Mouse (Mus musculus): ENCODE data around the gene Slc26a10. TPM values are rescaled to one million over a fixed set of nuclear protein-coding genes. Genes with fewer than 3 reads are reported as not detected.
A peak's percentile ranks its signal among the peaks of the same experiment; 100 is the strongest.

Slc26a10 gene
- total and polyA plus RNA-seq, 3 experiments: 0.94 to 8.4 (median 0.98) TPM

DNA sequence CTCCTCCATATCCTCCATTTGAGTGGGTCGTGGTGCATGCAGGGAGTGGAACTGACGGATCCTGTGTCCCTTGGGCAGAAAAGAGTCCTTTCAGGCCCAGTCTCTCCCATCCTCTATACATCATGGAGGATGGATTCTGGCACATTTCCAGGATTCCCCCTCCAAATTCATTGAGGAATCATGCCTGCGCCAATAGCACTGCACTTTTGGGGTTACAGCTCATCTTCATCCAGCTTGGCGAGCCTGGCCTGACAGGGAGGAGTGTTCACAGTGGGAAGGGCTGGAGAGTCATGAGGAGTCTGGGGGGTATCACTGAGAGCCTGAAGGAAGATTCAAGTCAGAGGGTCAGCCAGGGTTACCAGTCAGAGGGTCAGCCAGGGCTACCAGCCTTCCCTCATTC is 2.2 kb upstream of the Slc26a10 start:
- H3K4me1 ChIP-seq (ENCODE audit: insufficient read depth, low read depth, low read length): peaks cover 93% of the 10 kb centered on the region
- H3K27me3 ChIP-seq (ENCODE audit: insufficient read depth, low read length): peaks cover 11% of the 10 kb centered on the region; the same call in 1 of the 2 replicates
- ATAC-seq (ENCODE audit: extremely low read depth, insufficient number of reproducible peaks, low FRiP score, poor library complexity, severe bottlenecking) (no peak), DNase-seq (ENCODE audit: low spot score) (no peak)
- no peak for TF ChIP-seq POLR2AphosphoS5 (IDR thresholded peaks at IDR 0.05; ENCODE audit: insufficient replicate concordance, low read depth, low read length)
- no peak for TF ChIP-seq CTCF (IDR thresholded peaks at IDR 0.05; ENCODE audit: low read depth, low read length)
- TF ChIP-seq GATA2 (IDR thresholded peaks at IDR 0.05; ENCODE audit: borderline replicate concordance, low read depth, low read length): no peak
- no peak for TF ChIP-seq TAL1 (conservative IDR thresholded peaks at IDR 0.05; ENCODE audit: low read depth, low read length)
- no peak for TF ChIP-seq GATA1 (IDR thresholded peaks at IDR 0.05; ENCODE audit: borderline replicate concordance, low read length)
- peaks cover 64% of the 10 kb centered on the region for H3K36me3 ChIP-seq (replicated peaks)
- no peak overlapping the region for H3K4me3 ChIP-seq (ENCODE audit: low read depth, low read length)
- H3K9me3 ChIP-seq (replicated peaks): peaks cover 13% of the 10 kb centered on the region

DNA sequence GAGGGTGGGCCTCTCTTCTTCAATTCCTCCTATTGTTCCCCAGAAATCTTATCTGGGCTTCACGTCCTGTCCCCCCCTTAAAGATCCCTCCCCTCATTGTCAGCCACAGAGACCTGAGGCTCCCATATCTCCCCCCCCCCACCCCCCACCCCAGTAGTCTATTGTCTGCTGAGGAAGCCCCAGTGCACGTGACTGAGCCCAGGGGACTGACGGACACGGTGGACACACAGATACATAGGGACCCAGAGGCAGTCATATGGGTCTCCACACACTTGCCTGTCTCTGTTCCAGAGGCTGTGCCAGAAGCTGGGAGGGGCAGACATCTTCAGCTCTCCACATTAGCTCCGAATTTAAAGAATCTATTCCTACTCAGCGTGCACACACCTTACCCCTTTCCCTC is 1.1 kb upstream of the Slc26a10 start:
- Histone ChIP-seq H3K4me3 (ENCODE audit: low read depth, low read length) (no peak overlapping the region), H3K27me3 (ENCODE audit: insufficient read depth, low read length) (peaks cover 11% of the 10 kb centered on the region; the same call in 1 of the 2 replicates), H3K4me1 (ENCODE audit: insufficient read depth, low read depth, low read length) (peaks cover 93% of the 10 kb centered on the region), H3K36me3 (replicated peaks) (peaks cover 53% of the 10 kb centered on the region), H3K9me3 (replicated peaks) (peaks cover 8% of the 10 kb centered on the region)
- no peak for DNase-seq (ENCODE audit: low spot score)
- ATAC-seq (ENCODE audit: extremely low read depth, insufficient number of reproducible peaks, low FRiP score, poor library complexity, severe bottlenecking): no peak
- TF ChIP-seq GATA1 (IDR thresholded peaks at IDR 0.05; ENCODE audit: borderline replicate concordance, low read length) (no peak), TAL1 (conservative IDR thresholded peaks at IDR 0.05; ENCODE audit: low read depth, low read length) (no peak), POLR2AphosphoS5 (IDR thresholded peaks at IDR 0.05; ENCODE audit: insufficient replicate concordance, low read depth, low read length) (no peak), CTCF (IDR thresholded peaks at IDR 0.05; ENCODE audit: low read depth, low read length) (no peak), GATA2 (IDR thresholded peaks at IDR 0.05; ENCODE audit: borderline replicate concordance, low read depth, low read length) (no peak)

DNA sequence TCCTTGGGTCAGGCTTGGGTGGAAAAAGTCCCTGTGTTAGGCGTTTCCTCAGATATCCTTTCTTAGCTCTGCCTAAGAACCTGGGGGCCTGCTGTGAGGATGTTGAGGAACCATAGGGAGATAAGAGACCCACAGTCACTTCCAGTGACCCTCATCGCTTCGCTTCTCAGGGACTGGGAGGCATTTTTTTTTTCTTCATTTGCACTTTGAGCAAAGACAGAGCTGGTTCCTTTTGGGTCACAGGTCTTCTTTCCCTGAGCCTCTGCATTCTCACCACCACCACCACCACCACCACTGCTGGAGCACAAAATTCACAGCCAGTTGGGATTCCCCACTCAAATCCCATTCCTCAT is 226 bp upstream of the Slc26a10 start:
- peaks cover 7% of the 10 kb centered on the region for H3K9me3 ChIP-seq (replicated peaks)
- no peak overlapping the region; the same call in 1 of the 2 replicates for H3K4me3 ChIP-seq (ENCODE audit: low read depth, low read length)
- peaks cover 94% of the 10 kb centered on the region for H3K4me1 ChIP-seq (ENCODE audit: insufficient read depth, low read depth, low read length)
- no peak for DNase-seq (ENCODE audit: low spot score)
- H3K27me3 ChIP-seq (ENCODE audit: insufficient read depth, low read length): peaks cover 11% of the 10 kb centered on the region; the same call in 1 of the 2 replicates
- ATAC-seq (ENCODE audit: extremely low read depth, insufficient number of reproducible peaks, low FRiP score, poor library complexity, severe bottlenecking): no peak
- peaks cover 45% of the 10 kb centered on the region for H3K36me3 ChIP-seq (replicated peaks)
- TF ChIP-seq TAL1 (conservative IDR thresholded peaks at IDR 0.05; ENCODE audit: low read depth, low read length) (no peak), GATA2 (IDR thresholded peaks at IDR 0.05; ENCODE audit: borderline replicate concordance, low read depth, low read length) (no peak), CTCF (IDR thresholded peaks at IDR 0.05; ENCODE audit: low read depth, low read length) (no peak), POLR2AphosphoS5 (IDR thresholded peaks at IDR 0.05; ENCODE audit: insufficient replicate concordance, low read depth, low read length) (no peak), GATA1 (IDR thresholded peaks at IDR 0.05; ENCODE audit: borderline replicate concordance, low read length) (no peak)

DNA sequence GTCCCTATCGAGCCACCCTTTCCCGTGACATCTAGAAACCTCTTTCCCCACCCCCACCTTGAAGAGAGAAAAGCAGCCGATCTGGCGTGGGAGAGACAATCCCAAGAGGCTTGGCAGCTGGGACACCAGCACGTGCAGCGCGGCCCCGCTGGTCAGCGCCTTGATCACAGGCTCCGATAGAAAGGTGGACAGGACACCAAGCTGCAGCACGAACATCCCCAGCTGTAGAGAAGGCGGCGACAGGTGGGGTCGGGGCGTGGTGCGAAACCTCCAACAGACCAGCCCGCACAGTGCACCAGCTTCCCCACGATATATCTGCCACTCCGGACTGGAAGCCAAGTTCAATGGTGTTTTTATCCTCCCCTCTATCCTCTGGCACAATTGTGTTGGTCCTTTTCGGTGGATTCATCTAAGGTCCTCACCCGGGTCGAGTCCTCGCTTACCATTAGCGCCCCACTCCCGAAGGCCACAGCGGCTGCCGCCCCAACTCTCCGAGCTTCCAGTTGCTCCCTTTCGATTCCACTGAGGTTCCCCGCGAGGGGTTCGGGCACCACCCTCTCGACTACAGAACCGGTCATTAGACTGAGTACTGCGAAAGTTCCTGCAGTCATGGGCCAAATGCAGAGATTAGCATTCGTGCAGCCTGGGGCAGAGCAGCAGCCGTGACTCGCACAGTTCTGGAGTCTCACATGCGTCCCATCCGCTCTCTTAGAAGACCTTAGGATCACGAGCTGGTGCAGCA is 2.0 kb downstream of the Slc26a10 start:
- peaks cover 91% of the 10 kb centered on the region for H3K4me1 ChIP-seq (ENCODE audit: insufficient read depth, low read depth, low read length)
- H3K27me3 ChIP-seq (ENCODE audit: insufficient read depth, low read length): peaks cover 11% of the 10 kb centered on the region; the same call in 1 of the 2 replicates
- no peak for DNase-seq (ENCODE audit: low spot score)
- no peak for TF ChIP-seq POLR2AphosphoS5 (IDR thresholded peaks at IDR 0.05; ENCODE audit: insufficient replicate concordance, low read depth, low read length)
- no peak for TF ChIP-seq TAL1 (conservative IDR thresholded peaks at IDR 0.05; ENCODE audit: low read depth, low read length)
- TF ChIP-seq GATA2 (IDR thresholded peaks at IDR 0.05; ENCODE audit: borderline replicate concordance, low read depth, low read length): no peak
- TF ChIP-seq GATA1 (IDR thresholded peaks at IDR 0.05; ENCODE audit: borderline replicate concordance, low read length): no peak
- no peak for TF ChIP-seq CTCF (IDR thresholded peaks at IDR 0.05; ENCODE audit: low read depth, low read length)
- H3K36me3 ChIP-seq (replicated peaks): peaks cover 38% of the 10 kb centered on the region
- peaks cover 7% of the 10 kb centered on the region for H3K9me3 ChIP-seq (replicated peaks)
- H3K4me3 ChIP-seq (ENCODE audit: low read depth, low read length): peak overlapping the region; percentile 67; the same call in 1 of the 2 replicates
- no peak for ATAC-seq (ENCODE audit: extremely low read depth, insufficient number of reproducible peaks, low FRiP score, poor library complexity, severe bottlenecking)

DNA sequence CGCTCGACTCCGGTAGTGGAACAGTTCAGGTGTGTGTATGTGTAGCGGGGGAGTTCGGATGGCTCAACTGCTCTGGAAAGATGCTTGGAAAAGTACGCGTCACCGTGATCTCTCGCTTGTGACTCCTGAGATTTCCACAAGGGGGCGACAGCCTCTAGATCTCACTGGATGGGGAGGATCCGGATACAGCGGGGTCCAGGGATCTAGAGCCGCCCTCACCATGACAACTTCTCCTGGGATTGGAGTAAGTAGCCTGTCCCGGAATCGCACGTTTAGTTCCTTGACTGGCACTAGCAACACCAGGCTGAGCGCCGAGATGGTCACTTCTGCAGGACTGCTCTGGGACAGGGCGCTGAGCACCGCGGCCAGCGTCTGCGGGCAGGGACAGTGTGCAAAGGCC is 2.7 kb downstream of the Slc26a10 start:
- 0 out of 2 replicates have a peak, but pooled peaks have one; percentile 43 for ATAC-seq (ENCODE audit: extremely low read depth, insufficient number of reproducible peaks, low FRiP score, poor library complexity, severe bottlenecking)
- Histone ChIP-seq H3K4me1 (ENCODE audit: insufficient read depth, low read depth, low read length) (peaks cover 91% of the 10 kb centered on the region), H3K9me3 (replicated peaks) (peaks cover 7% of the 10 kb centered on the region), H3K4me3 (ENCODE audit: low read depth, low read length) (peak overlapping the region; percentile 67), H3K27me3 (ENCODE audit: insufficient read depth, low read length) (peaks cover 11% of the 10 kb centered on the region; the same call in 1 of the 2 replicates), H3K36me3 (replicated peaks) (peaks cover 38% of the 10 kb centered on the region)
- DNase-seq (ENCODE audit: low spot score): peak; percentile 82
- peak; percentile 63 for TF ChIP-seq CTCF (IDR thresholded peaks at IDR 0.05; ENCODE audit: low read depth, low read length)
- no peak for TF ChIP-seq TAL1 (conservative IDR thresholded peaks at IDR 0.05; ENCODE audit: low read depth, low read length)

DNA sequence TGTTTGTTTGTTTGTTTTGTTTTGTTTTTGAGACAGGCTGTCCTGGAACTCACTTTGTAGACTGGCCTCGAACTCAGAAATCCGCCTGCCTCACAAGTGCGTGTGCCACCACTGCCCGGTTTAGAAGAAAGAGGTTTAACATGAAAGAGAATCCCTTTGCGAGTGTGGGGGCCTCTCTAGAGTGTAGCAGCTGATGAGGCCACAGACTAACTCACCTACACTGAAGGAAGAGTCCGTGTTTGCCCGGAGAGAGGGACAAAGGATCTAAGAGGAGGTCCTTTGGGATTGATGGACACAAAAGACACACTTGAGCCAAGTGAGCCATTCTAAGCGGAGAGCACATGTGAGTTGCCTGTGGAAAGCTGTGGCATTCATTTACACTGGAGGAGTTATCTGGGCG is 3.2 kb downstream of the Slc26a10 start:
- H3K9me3 ChIP-seq (replicated peaks): peaks cover 7% of the 10 kb centered on the region
- DNase-seq (ENCODE audit: low spot score) (no peak), ATAC-seq (ENCODE audit: extremely low read depth, insufficient number of reproducible peaks, low FRiP score, poor library complexity, severe bottlenecking) (no peak)
- peaks cover 11% of the 10 kb centered on the region; the same call in 1 of the 2 replicates for H3K27me3 ChIP-seq (ENCODE audit: insufficient read depth, low read length)
- peak overlapping the region; percentile 67; the same call in 1 of the 2 replicates for H3K4me3 ChIP-seq (ENCODE audit: low read depth, low read length)
- peaks cover 91% of the 10 kb centered on the region for H3K4me1 ChIP-seq (ENCODE audit: insufficient read depth, low read depth, low read length)
- TF ChIP-seq POLR2AphosphoS5 (IDR thresholded peaks at IDR 0.05; ENCODE audit: insufficient replicate concordance, low read depth, low read length): no peak; the same call in 1 of the 2 replicates
- TF ChIP-seq GATA2 (IDR thresholded peaks at IDR 0.05; ENCODE audit: borderline replicate concordance, low read depth, low read length): no peak
- TF ChIP-seq CTCF (IDR thresholded peaks at IDR 0.05; ENCODE audit: low read depth, low read length): no peak
- no peak for TF ChIP-seq TAL1 (conservative IDR thresholded peaks at IDR 0.05; ENCODE audit: low read depth, low read length)
- no peak for TF ChIP-seq GATA1 (IDR thresholded peaks at IDR 0.05; ENCODE audit: borderline replicate concordance, low read length)
- peaks cover 38% of the 10 kb centered on the region for H3K36me3 ChIP-seq (replicated peaks)

Data from G1E (cell line).